Mouse (Mus musculus) spleen, adult 2 months (tissue): ENCODE results near the gene Plcb4.

Experiments
- CTCF ChIP-seq: fragments of 200-500 bp; IDR thresholded peaks from 2 replicates; pipeline ENCODE4 v1.5.1; 2011; ENCODE audit warnings: mild to moderate bottlenecking, inconsistent platforms; ENCODE audit not compliant: insufficient read depth, insufficient read length, insufficient replicate concordance; ENCODE audit errors: extremely low read depth
- POLR2A ChIP-seq: fragments of 200-500 bp; IDR thresholded peaks from 2 replicates; pipeline ENCODE4 v1.6.1; 2011; ENCODE audit warnings: low read depth, low read length, inconsistent platforms

GRCm38 (mm10) chr2:135898025-135898424 is 239.2 kb downstream of the Plcb4 start:
- TF ChIP-seq CTCF (no peak), POLR2A (no peak)
